Mouse (Mus musculus): ENCODE measurements around the gene Heca. TPM values are rescaled to one million over a fixed set of nuclear protein-coding genes. Genes with fewer than 3 reads are reported as not detected.

Gene Heca
- polyA plus RNA-seq, 1 experiment = 8.6 TPM

DNA sequence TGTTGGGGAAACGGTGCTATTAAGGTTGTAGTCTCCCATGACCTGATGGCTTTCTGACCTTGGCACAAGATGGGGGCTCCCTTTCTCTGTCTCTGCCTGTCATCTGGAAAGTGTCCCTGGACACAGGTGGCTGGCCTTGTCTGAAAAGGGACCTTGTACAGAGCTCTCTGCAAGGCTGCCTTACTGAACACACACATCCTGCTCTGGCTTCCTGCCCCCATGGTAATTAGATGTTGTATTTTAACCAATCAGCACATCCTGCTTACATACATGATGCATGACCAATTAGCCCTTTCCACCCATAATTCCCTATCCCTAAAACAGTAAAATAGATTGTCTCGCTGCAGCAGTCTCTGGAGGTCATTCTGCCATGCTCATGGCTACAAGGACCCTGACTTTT is 67.1 kb downstream of the Heca start:
- Histone ChIP-seq H3K4me3 (ENCODE audit: insufficient read depth, low read depth, low read length) (no peak overlapping the region), H3K4me1 (ENCODE audit: control insufficient read depth, insufficient read depth, low read length) (no peaks in the 10 kb centered on the region), H3K36me3 (ENCODE audit: control insufficient read depth, insufficient read depth, low read length) (no peaks in the 10 kb centered on the region), H3K27ac (ENCODE audit: insufficient read depth, low read depth, low read length) (no peak overlapping the region), H3K27me3 (replicated peaks; ENCODE audit: control insufficient read depth, insufficient read depth, low read length) (no peaks in the 10 kb centered on the region)
- TF ChIP-seq CTCF (conservative IDR thresholded peaks at IDR 0.05; ENCODE audit: insufficient read depth, insufficient read length, low read depth, low read length) = no peak
- peak; percentile 41 for DNase-seq
- 54% methylated on average over 2 of the region's 2 CpGs for WGBS

DNA sequence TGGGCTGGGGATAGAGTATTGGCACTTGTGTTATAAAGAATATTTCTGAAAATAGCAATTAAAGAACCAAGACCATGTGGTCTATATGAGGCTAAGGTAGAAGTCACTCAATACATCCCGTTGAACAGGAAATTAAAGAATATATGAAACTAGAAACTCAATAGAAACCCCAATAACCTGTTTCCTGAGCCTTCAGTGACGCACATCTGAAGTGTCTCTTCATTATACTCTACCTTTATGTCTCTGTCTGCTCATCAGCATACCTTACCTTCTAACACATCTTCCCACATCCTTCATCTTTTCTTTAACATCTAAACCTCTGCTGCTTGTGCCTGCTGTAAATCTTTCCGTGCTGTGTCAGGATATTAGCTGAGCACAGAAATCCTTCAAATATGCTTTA is 67.8 kb downstream of the Heca start:
- DNase-seq = no peak
- TF ChIP-seq CTCF (conservative IDR thresholded peaks at IDR 0.05; ENCODE audit: insufficient read depth, insufficient read length, low read depth, low read length) (no peak), POLR2A (IDR thresholded peaks at IDR 0.05; ENCODE audit: low read depth, low read length) (no peak)
- no peak overlapping the region for H3K4me3 ChIP-seq (ENCODE audit: insufficient read depth, low read depth, low read length)
- H3K27me3 ChIP-seq (replicated peaks; ENCODE audit: control insufficient read depth, insufficient read depth, low read length) = no peaks in the 10 kb centered on the region; the same call in 1 of the 2 replicates
- no peak overlapping the region for H3K27ac ChIP-seq (ENCODE audit: insufficient read depth, low read depth, low read length)
- H3K36me3 ChIP-seq (ENCODE audit: control insufficient read depth, insufficient read depth, low read length) = no peaks in the 10 kb centered on the region
- 97% methylated on average over 3 of the region's 3 CpGs for WGBS
- H3K4me1 ChIP-seq (ENCODE audit: control insufficient read depth, insufficient read depth, low read length) = no peaks in the 10 kb centered on the region

DNA sequence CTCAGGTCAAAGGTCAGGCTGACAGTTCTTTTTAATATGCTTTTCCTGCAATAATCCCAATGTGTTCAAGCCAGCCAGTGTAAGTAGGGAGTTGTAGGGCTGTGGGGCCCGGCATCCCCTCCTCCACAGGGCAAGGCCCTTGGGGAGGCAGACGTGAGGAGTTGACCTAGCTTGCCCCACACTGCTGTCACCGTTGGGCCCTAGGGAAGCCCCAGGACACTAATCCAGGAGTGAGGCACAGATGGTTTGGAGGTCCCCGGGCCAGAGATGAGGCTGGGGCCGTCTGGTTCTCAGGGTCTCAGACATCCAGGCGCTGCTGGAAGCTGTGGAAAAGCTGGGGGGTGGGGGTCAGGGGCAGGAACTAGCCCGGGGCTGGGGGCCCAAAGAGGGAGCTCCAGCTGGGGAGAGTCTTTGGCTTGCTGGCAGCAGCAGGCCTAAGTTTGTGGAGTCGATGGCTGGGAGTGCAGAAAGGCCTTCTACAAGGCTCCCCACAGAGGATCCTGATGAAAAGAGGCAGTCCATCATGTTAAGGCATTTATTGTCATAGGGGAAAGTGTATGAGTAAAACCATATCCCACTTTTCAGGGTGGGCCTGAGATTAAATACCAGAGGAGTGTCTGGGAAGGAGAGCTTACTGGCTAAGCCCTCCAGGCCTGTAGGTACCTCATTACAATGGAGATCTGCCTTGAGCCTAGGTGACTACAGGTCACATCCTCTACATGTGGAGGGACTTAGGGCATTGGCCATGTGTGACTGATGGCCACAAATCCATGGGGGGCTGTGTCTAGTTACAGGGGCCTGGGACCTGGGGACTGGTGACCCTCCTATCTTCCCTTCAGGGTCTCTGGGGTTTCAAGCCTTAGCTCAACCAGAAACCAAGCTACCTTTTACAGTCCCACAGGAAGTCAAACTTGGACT is 69.6 kb downstream of the Heca start:
- Histone ChIP-seq H3K27me3 (replicated peaks; ENCODE audit: control insufficient read depth, insufficient read depth, low read length) (no peaks in the 10 kb centered on the region; the same call in 1 of the 2 replicates), H3K4me1 (ENCODE audit: control insufficient read depth, insufficient read depth, low read length) (no peaks in the 10 kb centered on the region), H3K4me3 (ENCODE audit: insufficient read depth, low read depth, low read length) (no peak overlapping the region), H3K36me3 (ENCODE audit: control insufficient read depth, insufficient read depth, low read length) (no peaks in the 10 kb centered on the region), H3K27ac (ENCODE audit: insufficient read depth, low read depth, low read length) (no peak overlapping the region)
- TF ChIP-seq POLR2A (IDR thresholded peaks at IDR 0.05; ENCODE audit: low read depth, low read length) (no peak), CTCF (conservative IDR thresholded peaks at IDR 0.05; ENCODE audit: insufficient read depth, insufficient read length, low read depth, low read length) (no peak)
- no peak for DNase-seq
- WGBS = 65% methylated on average over 8 of the region's 8 CpGs

DNA sequence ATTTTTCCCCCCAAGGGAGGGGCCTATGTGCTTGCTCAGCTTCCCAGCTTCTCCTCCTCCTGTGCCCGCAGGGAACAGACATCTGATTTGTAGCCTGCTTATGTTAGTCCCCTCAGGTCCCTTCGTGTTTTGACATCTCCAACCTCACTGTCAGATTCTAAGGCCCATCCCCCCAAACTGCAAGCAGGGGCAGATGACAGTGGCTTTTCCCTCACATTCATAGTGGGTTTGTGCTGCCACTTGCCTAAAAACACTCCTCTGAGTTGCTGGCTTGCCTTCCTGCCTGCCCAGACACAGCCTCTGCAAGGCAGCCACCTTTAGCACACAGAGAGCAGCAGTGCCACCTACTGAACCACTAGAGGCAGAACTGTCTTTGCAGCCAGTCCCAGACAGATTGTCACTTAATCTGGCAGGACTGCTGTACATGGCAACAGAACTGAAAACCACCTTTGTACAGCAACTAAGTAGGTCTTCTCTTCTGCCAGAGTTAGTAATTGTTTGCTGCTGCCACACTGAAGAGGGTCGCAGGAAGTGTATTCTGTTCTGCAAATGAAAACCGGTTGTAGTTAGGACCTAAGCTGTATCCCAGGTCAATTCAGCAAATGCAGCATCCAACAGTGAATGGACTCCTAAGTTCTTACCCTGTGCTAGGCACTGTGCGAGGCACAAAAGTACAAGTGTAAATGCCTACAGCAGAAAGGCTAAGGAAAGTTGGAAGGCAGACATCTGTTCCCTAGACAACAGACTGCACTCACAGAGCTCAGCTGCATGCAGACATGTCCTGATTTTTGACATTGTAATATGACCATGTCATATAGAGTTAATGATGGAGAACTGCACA is 77.8 kb downstream of the Heca start:
- Histone ChIP-seq H3K4me1 (ENCODE audit: control insufficient read depth, insufficient read depth, low read length) (no peaks in the 10 kb centered on the region), H3K4me3 (ENCODE audit: insufficient read depth, low read depth, low read length) (no peak overlapping the region), H3K36me3 (ENCODE audit: control insufficient read depth, insufficient read depth, low read length) (no peaks in the 10 kb centered on the region), H3K27me3 (replicated peaks; ENCODE audit: control insufficient read depth, insufficient read depth, low read length) (no peaks in the 10 kb centered on the region), H3K27ac (ENCODE audit: insufficient read depth, low read depth, low read length) (no peak overlapping the region)
- DNase-seq = peak; percentile 77
- 37% methylated on average over 5 of the region's 5 CpGs for WGBS
- TF ChIP-seq CTCF (conservative IDR thresholded peaks at IDR 0.05; ENCODE audit: insufficient read depth, insufficient read length, low read depth, low read length) = peak; percentile 97
- TF ChIP-seq POLR2A (IDR thresholded peaks at IDR 0.05; ENCODE audit: low read depth, low read length) = no peak

DNA sequence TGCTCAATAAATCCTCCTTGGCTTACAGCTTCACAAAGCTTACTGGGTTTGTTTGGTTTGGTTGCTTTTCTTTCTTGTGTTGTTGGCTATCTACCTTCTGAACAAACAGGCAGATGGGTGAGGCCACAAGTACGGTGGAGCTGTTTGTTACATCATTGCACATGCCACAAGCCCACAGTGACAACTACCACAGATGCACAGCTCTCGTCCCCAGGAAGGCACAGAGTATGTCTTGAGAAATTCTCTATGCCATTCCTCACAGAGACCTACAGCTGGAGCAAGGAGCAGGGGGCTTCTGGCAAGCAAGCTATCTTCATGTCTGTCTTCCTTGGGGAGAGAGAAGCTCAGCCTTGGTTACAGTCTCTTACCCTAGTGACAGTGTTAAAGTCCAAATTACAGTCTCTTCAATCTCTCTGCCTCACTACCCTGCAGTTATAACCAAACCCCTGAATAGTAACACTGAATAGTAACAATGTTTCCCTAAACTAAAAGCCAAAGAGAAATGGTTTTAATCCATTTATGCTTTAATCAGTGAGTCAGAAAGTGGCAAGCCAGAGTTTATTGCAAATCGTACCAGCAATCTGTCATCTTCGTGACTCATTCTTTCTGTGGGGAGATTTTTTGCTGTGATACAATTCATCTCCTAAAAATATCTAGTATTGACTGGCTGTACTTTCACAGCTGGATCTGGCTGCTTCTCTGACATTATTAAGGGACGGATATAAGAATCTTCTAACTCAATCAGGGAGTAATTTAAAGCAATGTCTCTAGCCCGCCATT is 87.0 kb downstream of the Heca start:
- 57% methylated on average over 6 of the region's 6 CpGs for WGBS
- H3K36me3 ChIP-seq (ENCODE audit: control insufficient read depth, insufficient read depth, low read length) = no peaks in the 10 kb centered on the region
- H3K27ac ChIP-seq (ENCODE audit: insufficient read depth, low read depth, low read length) = no peak overlapping the region
- H3K27me3 ChIP-seq (replicated peaks; ENCODE audit: control insufficient read depth, insufficient read depth, low read length) = no peaks in the 10 kb centered on the region
- no peaks in the 10 kb centered on the region for H3K4me1 ChIP-seq (ENCODE audit: control insufficient read depth, insufficient read depth, low read length)
- DNase-seq = no peak
- no peak overlapping the region for H3K4me3 ChIP-seq (ENCODE audit: insufficient read depth, low read depth, low read length)
- TF ChIP-seq CTCF (conservative IDR thresholded peaks at IDR 0.05; ENCODE audit: insufficient read depth, insufficient read length, low read depth, low read length) = no peak
- no peak for TF ChIP-seq POLR2A (IDR thresholded peaks at IDR 0.05; ENCODE audit: low read depth, low read length)

DNA sequence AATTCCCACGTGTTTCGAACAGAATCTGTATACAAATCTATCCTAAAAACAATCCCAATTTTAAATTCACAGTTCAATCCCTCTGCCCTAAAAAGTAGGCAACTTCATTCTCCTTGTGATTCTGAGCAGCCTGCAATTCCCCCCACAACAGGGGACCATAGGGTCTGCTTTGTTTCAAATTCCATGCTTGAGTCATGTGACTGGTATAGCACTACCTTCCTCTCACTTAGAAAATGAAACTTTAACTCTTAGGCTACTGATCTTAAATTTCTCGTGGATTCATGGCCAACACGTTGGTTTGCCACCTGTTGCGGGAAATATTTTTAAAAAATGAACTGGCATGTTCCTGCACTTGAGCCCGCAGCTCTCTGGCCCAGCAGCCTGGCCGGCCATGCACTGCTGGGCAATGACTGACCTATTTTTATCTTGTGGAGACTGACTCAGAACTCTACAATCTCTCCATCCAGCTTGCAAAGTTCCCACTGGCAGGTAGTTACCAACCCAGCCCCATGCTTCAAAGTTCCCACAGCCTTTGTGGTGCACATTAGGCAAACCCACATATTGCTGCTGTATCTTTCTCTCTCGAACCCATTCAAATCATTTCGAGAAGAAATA is 90.1 kb downstream of the Heca start:
- H3K4me1 ChIP-seq (ENCODE audit: control insufficient read depth, insufficient read depth, low read length) = no peaks in the 10 kb centered on the region
- no peak for DNase-seq
- TF ChIP-seq CTCF (conservative IDR thresholded peaks at IDR 0.05; ENCODE audit: insufficient read depth, insufficient read length, low read depth, low read length) = no peak
- TF ChIP-seq POLR2A (IDR thresholded peaks at IDR 0.05; ENCODE audit: low read depth, low read length) = no peak

More for the DNA sequence above, 90.1 kb downstream of the Heca start:
- H3K27me3 ChIP-seq (replicated peaks; ENCODE audit: control insufficient read depth, insufficient read depth, low read length) = no peaks in the 10 kb centered on the region
- 82% methylated on average over 9 of the region's 9 CpGs for WGBS
- no peak overlapping the region for H3K4me3 ChIP-seq (ENCODE audit: insufficient read depth, low read depth, low read length)
- H3K27ac ChIP-seq (ENCODE audit: insufficient read depth, low read depth, low read length) = no peak overlapping the region
- H3K36me3 ChIP-seq (ENCODE audit: control insufficient read depth, insufficient read depth, low read length) = no peaks in the 10 kb centered on the region

All from kidney, adult 2 months (tissue).